Mouse (Mus musculus) cortical plate, adult 2 months (tissue): ENCODE results near the gene Gm49486.

Experiments
- CTCF ChIP-seq: fragments of 200-500 bp; IDR thresholded peaks from 2 replicates; pipeline ENCODE4 v1.5.1; 2011; ENCODE audit warnings: mild to moderate bottlenecking, control low read depth, low read length; ENCODE audit not compliant: insufficient read depth; ENCODE audit errors: extremely low read depth
- POLR2A ChIP-seq: fragments of 200-500 bp; IDR thresholded peaks from 2 replicates; pipeline ENCODE4 v1.6.1; 2011; ENCODE audit warnings: mild to moderate bottlenecking, low read length, control low read depth; ENCODE audit not compliant: insufficient read depth; ENCODE audit errors: extremely low read depth

DNA sequence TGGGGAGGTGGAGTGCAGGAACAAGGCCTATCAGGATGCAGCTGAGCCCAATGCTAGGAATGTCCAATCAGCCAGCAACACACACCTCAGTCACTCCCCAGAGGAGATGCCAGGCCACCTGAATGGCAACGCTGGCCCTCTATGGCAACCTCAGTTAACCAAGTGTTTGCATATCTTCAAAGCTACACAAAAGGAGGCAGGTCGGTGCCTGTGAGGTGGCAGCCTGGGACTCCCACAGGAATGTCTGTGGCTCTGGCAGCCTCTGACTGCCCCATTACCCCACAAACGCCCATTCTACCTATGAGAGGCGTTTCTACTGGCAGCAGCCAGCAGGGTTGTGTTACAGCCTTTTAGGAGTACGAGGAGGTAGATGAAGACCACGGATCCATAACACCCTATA, 69.4 kb downstream of the Gm49486 start:
- TF ChIP-seq POLR2A (no peak), CTCF (no peak)
